Mouse (Mus musculus) CD4-positive naive resting alpha-beta T cell, adult 76 days (primary cell): ENCODE data around the gene Plxnb3. TPM values are rescaled to one million over a fixed set of nuclear protein-coding genes. Genes with fewer than 3 reads are reported as not detected.

Experiments used
- total RNA-seq: library from RNA; stranded (reverse); gene quantifications from one replicate; pipeline ENCODE4 v1.2.4, GENCODE M21; 2023

Gene Plxnb3
- not detected for total RNA-seq

DNA sequence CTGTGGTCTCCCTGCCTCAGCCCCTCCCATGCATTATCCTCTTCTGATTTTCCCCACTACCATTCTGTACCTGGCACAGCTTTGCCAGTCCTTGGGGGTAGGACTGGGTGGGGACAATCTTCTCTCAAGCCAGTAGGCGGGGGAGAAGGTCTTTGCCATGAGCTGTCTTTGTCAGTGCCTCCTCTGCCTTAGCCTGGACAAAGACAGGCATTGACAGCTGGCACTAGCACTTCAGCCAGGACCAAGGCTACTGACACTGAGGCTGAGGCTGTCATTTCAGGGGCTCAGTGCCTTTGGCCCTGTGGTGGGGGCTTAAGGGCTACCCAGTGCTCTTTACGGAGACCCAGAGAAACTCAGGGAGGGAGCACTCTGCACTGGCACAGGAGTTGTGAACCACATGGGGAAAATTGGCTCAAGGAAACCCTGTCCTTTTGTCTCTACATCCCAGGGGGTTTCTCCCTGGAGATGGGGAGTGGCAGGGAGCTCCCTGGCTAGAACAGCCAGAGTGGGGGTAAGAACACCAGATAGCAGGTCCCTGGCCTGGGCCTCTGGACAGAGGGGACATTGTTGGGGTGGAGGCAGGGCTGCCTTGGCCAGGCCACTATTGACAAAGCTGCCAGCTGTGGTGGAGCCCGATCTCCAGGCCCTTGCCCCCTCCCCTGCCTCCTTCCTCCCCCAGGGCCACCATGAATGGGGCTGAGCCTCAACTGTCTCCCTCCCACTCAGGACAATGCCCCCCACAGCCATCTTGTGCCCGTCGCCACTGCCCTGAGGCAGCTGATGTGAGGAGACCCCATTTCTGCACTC, at the start of gene Plxnb3:
TSS of gene Plxnb3 (plus strand) at position 757 of the 807 bp plus-strand sequence.

DNA sequence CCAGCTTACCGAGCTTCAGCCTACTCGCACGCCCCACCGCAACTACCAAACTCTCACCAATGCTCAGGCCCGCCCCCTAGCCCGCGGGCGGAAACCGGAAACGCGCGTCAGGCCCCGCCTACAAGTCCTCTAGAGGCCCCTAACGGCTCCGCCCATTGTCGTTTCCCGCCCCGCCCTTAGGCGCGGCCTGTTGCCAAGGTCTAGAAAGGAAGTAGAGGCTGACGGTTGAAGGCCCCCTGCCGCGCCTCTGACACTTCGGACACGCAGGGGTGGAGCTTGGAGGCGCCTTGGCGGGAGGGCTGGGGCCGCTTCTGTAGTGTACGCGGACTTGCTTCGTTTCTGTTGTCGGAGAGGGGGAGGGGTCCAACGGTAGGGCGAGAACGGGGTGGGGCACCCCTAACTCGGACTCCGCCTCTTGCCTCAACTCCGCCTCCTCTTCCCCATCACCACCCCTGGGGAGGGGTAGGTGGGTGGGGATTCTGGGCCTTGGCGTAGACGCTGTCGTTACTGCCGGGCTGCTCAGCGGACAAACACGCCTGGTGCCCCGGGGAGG, 40.7 kb upstream of the Plxnb3 start, which contains the start of the genes Bcap31 and Abcd1:
TSS of gene Bcap31 (minus strand) at position 67 of the 553 bp plus-strand sequence.
TSS of gene Abcd1 (plus strand) at position 489 of the 553 bp plus-strand sequence.

DNA sequence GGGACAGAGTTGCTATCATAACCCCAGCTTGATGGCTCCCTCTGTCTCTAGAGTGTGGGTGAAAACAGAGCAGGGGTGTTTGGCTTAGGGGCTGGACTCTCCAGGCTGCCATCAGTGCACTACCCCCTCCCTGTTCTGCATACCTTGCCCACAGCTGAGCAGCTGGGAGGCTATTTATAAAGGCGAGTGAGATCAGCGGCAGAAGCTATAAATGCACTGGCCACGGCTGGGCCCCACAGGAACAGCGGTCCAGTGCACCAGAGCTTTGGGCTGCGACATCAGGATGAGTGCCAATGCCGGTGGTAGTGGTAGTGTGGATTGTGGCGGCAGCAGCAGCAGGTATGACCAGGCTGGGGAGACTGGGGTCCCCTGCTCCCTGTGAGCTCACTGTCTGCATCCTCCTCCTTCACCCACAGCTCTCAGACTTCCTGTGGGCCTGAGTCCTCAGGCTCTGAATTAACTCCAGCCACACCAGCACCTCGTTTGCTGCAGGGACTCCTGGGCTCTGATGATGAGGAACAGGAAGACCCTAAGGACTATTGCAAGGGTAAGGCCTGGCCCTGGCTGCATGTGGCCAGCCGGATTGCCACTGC, 17.4 kb downstream of the Plxnb3 start, which contains the start of gene Srpk3:
TSS of gene Srpk3 (plus strand) at position 238 of the 593 bp plus-strand sequence.

DNA sequence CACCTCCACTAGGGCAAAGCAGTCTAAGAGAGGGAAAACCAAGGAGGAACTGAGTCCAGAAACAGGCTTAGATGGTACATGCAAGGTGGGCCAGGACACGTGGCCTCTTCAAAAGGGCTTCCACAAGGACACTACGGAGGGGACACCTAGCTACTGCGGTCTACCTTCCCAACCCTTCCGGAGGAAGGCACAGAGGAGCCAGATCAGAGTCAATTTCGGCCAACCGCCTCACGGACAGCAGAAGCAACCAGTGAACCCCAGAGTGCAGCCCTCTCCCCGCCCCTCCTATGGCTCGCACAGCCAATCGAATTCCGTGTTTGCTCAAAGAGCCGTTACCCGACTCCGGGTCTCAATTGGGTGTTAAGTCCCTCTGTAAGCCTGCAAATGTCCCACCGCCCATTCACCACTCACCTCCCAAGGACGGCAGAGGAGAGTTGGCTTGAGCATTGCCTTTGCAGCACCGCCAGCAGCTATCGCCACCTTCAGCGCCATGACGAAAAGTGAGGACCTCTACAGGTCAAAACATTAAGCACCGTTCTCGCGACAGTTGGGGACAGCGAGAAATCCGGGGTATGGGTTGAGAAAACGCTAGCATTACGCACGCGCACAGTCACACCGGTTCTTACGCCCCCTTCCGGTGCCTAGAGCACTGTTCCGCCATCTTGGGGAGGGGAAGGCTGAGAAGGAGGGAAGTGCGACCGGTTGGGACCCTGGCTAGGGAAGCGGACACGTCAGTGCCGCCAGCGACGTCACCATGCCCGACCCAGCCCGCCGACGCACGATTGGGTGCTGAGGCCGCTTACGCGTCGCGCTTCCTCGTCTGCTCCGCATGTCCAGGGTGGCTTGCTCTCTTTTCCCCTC, 29.7 kb downstream of the Plxnb3 start, which contains the start of the genes Idh3g and Ssr4:
TSS of gene Idh3g (minus strand) at position 534 of the 861 bp plus-strand sequence.
TSS of gene Ssr4 (plus strand) at position 665 of the 861 bp plus-strand sequence.

Other genes with a start within 250 kb of the Plxnb3 start
- gene Dusp9, start 117.7 kb upstream of the Plxnb3 start, total RNA-seq: 0.21 TPM
- 0.79 TPM for gene Pnck, start 97.0 kb upstream of the Plxnb3 start, total RNA-seq
- gene Slc6a8, start 83.9 kb upstream of the Plxnb3 start, total RNA-seq: 0.29 TPM
- gene Bcap31, start 40.9 kb upstream of the Plxnb3 start, total RNA-seq: 94.2 TPM
- 32.2 TPM for gene Abcd1, start 40.5 kb upstream of the Plxnb3 start, total RNA-seq
- 9.1 TPM for gene Srpk3, start 17.3 kb downstream of the Plxnb3 start, total RNA-seq
- gene Idh3g, start 29.8 kb downstream of the Plxnb3 start, total RNA-seq: 139 TPM
- gene Ssr4, start 29.9 kb downstream of the Plxnb3 start, total RNA-seq: 109 TPM
- gene Pdzd4, start 67.9 kb downstream of the Plxnb3 start, total RNA-seq: 1.1 TPM
- gene Avpr2, start 135.0 kb downstream of the Plxnb3 start, total RNA-seq: not detected
- 61.1 TPM for gene L1cam, start 139.0 kb downstream of the Plxnb3 start, total RNA-seq
- 268 TPM for gene Arhgap4, start 164.8 kb downstream of the Plxnb3 start, total RNA-seq
- 61.7 TPM for gene Naa10, start 164.9 kb downstream of the Plxnb3 start, total RNA-seq
- gene Renbp, start 173.8 kb downstream of the Plxnb3 start, total RNA-seq: 4.7 TPM
- gene Hcfc1, start 209.3 kb downstream of the Plxnb3 start, total RNA-seq: 85.9 TPM